Mouse (Mus musculus) monocyte, adult 2 months (primary cell): ENCODE measurements around the gene Zg16.
"Not testable (repeated sequence)": the region's sequence is repeated elsewhere in the genome, so short reads cannot be mapped to it uniquely, and the experiment has no call there.

Experiments used
- DNase-seq, 2 experiments: peaks; one replicate each; pipeline ENCODE4 v3.0.0; 2022; ENCODE audit warnings: low spot score in 2 of 2, low read depth in 1 of 2

Zg16 gene

GRCm38 (mm10) chr7:127087278-127088010 is at the start of gene Zg16:
Gene Zg16 (minus strand): TSS chr7:127087328.
- DNase-seq, result not testable (repeated sequence)

- no peak for DNase-seq
These were observed 49.3 kb upstream of the Zg16 start for GRCm38 (mm10) chr7:127136181-127137071.

GRCm38 (mm10) chr7:127134821-127135447 is 47.8 kb upstream of the Zg16 start:
- DNase-seq, result peak; percentile 34 to 51

GRCm38 (mm10) chr7:127133125-127133524 is 46.0 kb upstream of the Zg16 start:
- no peak for DNase-seq

- peak in 1 of 2 experiments; percentile 10 for DNase-seq
These were observed 42.5 kb upstream of the Zg16 start for GRCm38 (mm10) chr7:127129638-127130037.

GRCm38 (mm10) chr7:127121911-127122270 is 34.8 kb upstream of the Zg16 start, which contains the start of gene Qprt:
Gene Qprt (minus strand): TSS chr7:127122226.
- no peak for DNase-seq

GRCm38 (mm10) chr7:127121061-127121910 is 34.2 kb upstream of the Zg16 start:
- no peak for DNase-seq

- DNase-seq, result no peak
These were observed 31.7 kb upstream of the Zg16 start for GRCm38 (mm10) chr7:127118671-127119445.

GRCm38 (mm10) chr7:127117948-127118347 is 30.8 kb upstream of the Zg16 start:
- DNase-seq, result no peak

GRCm38 (mm10) chr7:127116331-127116935 is 29.3 kb upstream of the Zg16 start:
- DNase-seq, result no peak

GRCm38 (mm10) chr7:127114920-127115319 is 27.8 kb upstream of the Zg16 start:
- DNase-seq, result no peak

GRCm38 (mm10) chr7:127113614-127114259 is 26.6 kb upstream of the Zg16 start:
- DNase-seq, result no peak

- DNase-seq, result no peak
These were observed 25.9 kb upstream of the Zg16 start for GRCm38 (mm10) chr7:127112921-127113597.

GRCm38 (mm10) chr7:127112251-127112841 is 25.2 kb upstream of the Zg16 start:
- no peak for DNase-seq

- DNase-seq, result peak; percentile 64 to 70
These were observed 24.3 kb upstream of the Zg16 start for GRCm38 (mm10) chr7:127111461-127111860.

GRCm38 (mm10) chr7:127110239-127111007 is 23.3 kb upstream of the Zg16 start:
- DNase-seq, result peak in 1 of 2 experiments; percentile 49

GRCm38 (mm10) chr7:127105551-127105950 is 18.4 kb upstream of the Zg16 start:
- no peak for DNase-seq
